ENCODE assay signal across 25 mouse cellular contexts in the genomic region with DNA sequence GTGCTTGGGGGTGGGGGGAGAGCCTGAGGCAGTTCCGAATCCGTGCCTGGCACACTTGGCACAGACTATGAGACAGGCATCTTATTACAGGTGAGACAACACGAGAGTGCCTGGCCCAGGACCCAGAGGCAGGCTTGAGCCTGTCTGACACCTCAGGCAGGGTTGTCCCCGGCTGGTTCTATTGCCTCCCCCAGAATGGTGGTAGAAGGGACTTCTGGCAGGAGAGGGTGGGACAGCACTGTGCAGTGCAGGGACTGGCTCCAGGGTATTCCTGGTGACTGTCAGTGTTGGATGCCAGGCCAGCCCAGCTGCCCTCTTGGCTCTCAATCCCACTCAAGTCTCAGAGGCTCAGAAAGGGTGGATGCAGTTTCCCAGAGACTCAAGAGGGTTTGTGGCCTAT. TPM values are rescaled to one million over a fixed set of nuclear protein-coding genes. Genes with fewer than 3 reads are reported as not detected.
DNase-seq lines count a peak whose midpoint lies in the region; ATAC-seq and TF ChIP-seq lines count a peak whose summit lies in the region.
"Had no signal": no experiment of that assay in that cellular context is flagged by ENCODE, and none has a peak within 500 bp of the region (broad histone marks: within the 10 kb centered on the region; RNA-seq: fewer than 3 reads in every experiment).

No protein-coding gene starts in this region.

- H3K27me3 ChIP-seq in hindbrain, postnatal 0 days (ENCODE audit: insufficient read depth, low read length): no peaks in the 10 kb centered on the region; the same call in 1 of the 2 replicates
- H3K27me3 ChIP-seq in hindbrain, embryonic 11.5 days (ENCODE audit: control insufficient read depth, insufficient read depth, low read length): peaks cover 12% of the 10 kb centered on the region
- H3K27me3 ChIP-seq in embryonic facial prominence, embryonic 15.5 days: peaks cover 25% of the 10 kb centered on the region
- H3K27me3 ChIP-seq in forebrain, embryonic 16.5 days (replicated peaks; ENCODE audit: control insufficient read depth, insufficient read depth, low read length): no peaks in the 10 kb centered on the region

- no peak for ATAC-seq in hindbrain, postnatal 0 days
- no peak for ATAC-seq in hindbrain, embryonic 11.5 days (ENCODE audit: low FRiP score)
- peak; percentile 27; the same call in 1 of the 2 replicates for ATAC-seq in embryonic facial prominence, embryonic 15.5 days (ENCODE audit: insufficient number of reproducible peaks, low FRiP score, low TSS enrichment, low read depth)
- ATAC-seq in forebrain, embryonic 16.5 days: peak; percentile 61
- ATAC-seq: activated CD4-positive, CD25-positive, alpha-beta regulatory T cell, adult 4 months; intestine, embryonic 16.5 days; Patski had no signal

- no peak for TF ChIP-seq CTCF in hindbrain, postnatal 0 days (IDR thresholded peaks at IDR 0.05; ENCODE audit: low read depth)

- peak; percentile 45 to 50 for DNase-seq in cerebellum, postnatal 25 days
- no peak for DNase-seq in cerebellum, adult 9-11 months
- DNase-seq in hindbrain, postnatal 0 days (ENCODE audit: low spot score): peak; percentile 44
- DNase-seq in hindbrain, embryonic 11.5 days (ENCODE audit: low spot score): no peak
- no peak for DNase-seq in lung, adult 18-20 months
- DNase-seq: adrenal gland, postnatal 14 days; cerebellum, adult 8-10 months; embryo, embryonic 11 days; gastrocnemius, postnatal 14 days; heart, adult 2 months; heart, postnatal 14 days had no signal

- H3K36me3 ChIP-seq in hindbrain, postnatal 0 days (ENCODE audit: insufficient read depth, low read length): no peaks in the 10 kb centered on the region
- no peaks in the 10 kb centered on the region for H3K36me3 ChIP-seq in hindbrain, embryonic 11.5 days (ENCODE audit: control insufficient read depth, insufficient read depth, low read length)
- no peaks in the 10 kb centered on the region for H3K36me3 ChIP-seq in embryonic facial prominence, embryonic 15.5 days
- H3K36me3 ChIP-seq in forebrain, embryonic 16.5 days (ENCODE audit: control insufficient read depth, insufficient read depth): no peaks in the 10 kb centered on the region
- H3K36me3 ChIP-seq: embryonic facial prominence, embryonic 12.5 days; heart, embryonic 15.5 days had no signal

- peaks cover 18% of the 10 kb centered on the region; the same call in 1 of the 2 replicates for H3K4me1 ChIP-seq in hindbrain, postnatal 0 days (ENCODE audit: insufficient read depth, low read length)
- no peaks in the 10 kb centered on the region for H3K4me1 ChIP-seq in hindbrain, embryonic 11.5 days (replicated peaks; ENCODE audit: control insufficient read depth, insufficient read depth, low read length)
- H3K4me1 ChIP-seq in embryonic facial prominence, embryonic 15.5 days: 0 out of 2 replicates have a peak, but pooled peaks cover 3% of the 10 kb centered on the region
- H3K4me1 ChIP-seq in forebrain, embryonic 16.5 days (replicated peaks; ENCODE audit: control insufficient read depth, insufficient read depth, low read length): peaks cover 43% of the 10 kb centered on the region
- H3K4me1 ChIP-seq: embryonic facial prominence, embryonic 12.5 days had no signal

- no peak overlapping the region for H3K4me3 ChIP-seq in hindbrain, postnatal 0 days (ENCODE audit: low read length)
- H3K4me3 ChIP-seq in hindbrain, embryonic 11.5 days (ENCODE audit: low read depth, low read length): no peak overlapping the region
- H3K4me3 ChIP-seq in embryonic facial prominence, embryonic 15.5 days (replicated peaks): no peak overlapping the region
- no peak overlapping the region for H3K4me3 ChIP-seq in forebrain, embryonic 16.5 days (replicated peaks; ENCODE audit: low read length)
- H3K4me3 ChIP-seq: embryonic facial prominence, embryonic 12.5 days; heart, adult 2 months; heart, embryonic 15.5 days had no signal

- no peaks in the 10 kb centered on the region for H3K9me3 ChIP-seq in hindbrain, postnatal 0 days (ENCODE audit: low read length)
- no peaks in the 10 kb centered on the region for H3K9me3 ChIP-seq in hindbrain, embryonic 11.5 days (ENCODE audit: control insufficient read depth, low read length)
- no peaks in the 10 kb centered on the region for H3K9me3 ChIP-seq in embryonic facial prominence, embryonic 15.5 days (replicated peaks)
- H3K9me3 ChIP-seq in forebrain, embryonic 16.5 days (ENCODE audit: control insufficient read depth, low read length): no peaks in the 10 kb centered on the region
- H3K9me3 ChIP-seq: embryonic facial prominence, embryonic 12.5 days; heart, embryonic 15.5 days had no signal

- no peak overlapping the region for H3K27ac ChIP-seq in hindbrain, postnatal 0 days
- H3K27ac ChIP-seq in hindbrain, embryonic 11.5 days (ENCODE audit: low read depth, low read length): no peak overlapping the region
- no peak overlapping the region for H3K27ac ChIP-seq in embryonic facial prominence, embryonic 15.5 days (replicated peaks)
- peak overlapping the region; percentile 53 for H3K27ac ChIP-seq in forebrain, embryonic 16.5 days (ENCODE audit: low read length)
- H3K27ac ChIP-seq: embryonic facial prominence, embryonic 12.5 days; heart, adult 2 months; heart, embryonic 15.5 days; hindbrain, embryonic 14.5 days had no signal

- 42% methylated on average over 4 of the region's 4 CpGs for WGBS in hindbrain, postnatal 0 days
- 82% methylated on average over 4 of the region's 4 CpGs for WGBS in hindbrain, embryonic 11.5 days
- WGBS in embryonic facial prominence, embryonic 15.5 days: 45% methylated on average over 4 of the region's 4 CpGs
- 43% methylated on average over 4 of the region's 4 CpGs for WGBS in forebrain, embryonic 16.5 days

- no peak overlapping the region for H3K9ac ChIP-seq in hindbrain, postnatal 0 days (replicated peaks; ENCODE audit: low read length)
- no peak overlapping the region for H3K9ac ChIP-seq in hindbrain, embryonic 11.5 days (ENCODE audit: low read depth, low read length)
- H3K9ac ChIP-seq in embryonic facial prominence, embryonic 15.5 days: no peak overlapping the region
- H3K9ac ChIP-seq in forebrain, embryonic 16.5 days (replicated peaks; ENCODE audit: low read depth, low read length): no peak overlapping the region; the same call in 1 of the 2 replicates
- H3K9ac ChIP-seq: embryonic facial prominence, embryonic 12.5 days; heart, embryonic 15.5 days; hindbrain, embryonic 14.5 days had no signal

- H3K4me2 ChIP-seq in hindbrain, postnatal 0 days (ENCODE audit: low read depth, low read length): no peak overlapping the region
- H3K4me2 ChIP-seq in hindbrain, embryonic 11.5 days (replicated peaks; ENCODE audit: low read depth, low read length): no peak overlapping the region
- H3K4me2 ChIP-seq in embryonic facial prominence, embryonic 15.5 days (replicated peaks): no peak overlapping the region
- no peak overlapping the region for H3K4me2 ChIP-seq in forebrain, embryonic 16.5 days (ENCODE audit: low read length)
- H3K4me2 ChIP-seq: embryonic facial prominence, embryonic 12.5 days; heart, embryonic 11.5 days; heart, embryonic 15.5 days; hindbrain, embryonic 14.5 days had no signal

RNA-seq across cellular contexts. Expression of a gene that starts 4.3 kb away (rescaled TPM):
- 31.4 and 48.3 TPM in 2 replicates for total RNA-seq in hindbrain, postnatal 0 days (2014; rRNA removed)
- polyA plus RNA-seq in hindbrain, postnatal 0 days (2015; fragmentation: Nextera tagmentation; extraction: Ambion mirVana): 13.5 and 14.2 TPM in 2 replicates
- polyA plus RNA-seq in hindbrain, embryonic 11.5 days (2014; fragmentation: Nextera tagmentation; extraction: Ambion mirVana): 4.2 and 4.8 TPM in 2 replicates
- polyA plus RNA-seq in embryonic facial prominence, embryonic 15.5 days (2015; fragmentation: Nextera tagmentation; extraction: Ambion mirVana): 7.7 and 9.1 TPM in 2 replicates
- 400 and 477 TPM in 2 replicates for polyA plus RNA-seq in forebrain, embryonic 16.5 days (2015; fragmentation: Nextera tagmentation; extraction: Ambion mirVana)
- total RNA-seq: adrenal gland, adult 18-20 months; adrenal gland, postnatal 14 days; common myeloid progenitor, adult 5-6 weeks; gastrocnemius, adult 18-20 months; gastrocnemius, postnatal 14 days; heart, adult 2 months; heart, postnatal 14 days; hematopoietic stem cell, adult 5-6 weeks had no signal
- polyA plus RNA-seq: activated CD4-positive, CD25-positive, alpha-beta regulatory T cell, adult 4 months; heart, adult 2 months; Patski had no signal

RNA-seq across cellular contexts. Expression of a gene that starts 50.1 kb away (rescaled TPM):
- 13.4 TPM in 2 replicates for total RNA-seq in hindbrain, postnatal 0 days (2014; rRNA removed)
- 3.2 and 3.3 TPM in 2 replicates for polyA plus RNA-seq in hindbrain, postnatal 0 days (2015; fragmentation: Nextera tagmentation; extraction: Ambion mirVana)
- 30.7 and 32.8 TPM in 2 replicates for polyA plus RNA-seq in hindbrain, embryonic 11.5 days (2014; fragmentation: Nextera tagmentation; extraction: Ambion mirVana)
- polyA plus RNA-seq in embryonic facial prominence, embryonic 15.5 days (2015; fragmentation: Nextera tagmentation; extraction: Ambion mirVana): 11.1 and 14.5 TPM in 2 replicates
- polyA plus RNA-seq in forebrain, embryonic 16.5 days (2015; fragmentation: Nextera tagmentation; extraction: Ambion mirVana): 21.9 and 23.6 TPM in 2 replicates
- total RNA-seq: CH12.LX; common myeloid progenitor, adult 5-6 weeks; hematopoietic stem cell, adult 5-6 weeks had no signal
- polyA plus RNA-seq: activated CD4-positive, CD25-positive, alpha-beta regulatory T cell, adult 4 months had no signal

Comparison
In these comparisons a context has a peak if more than half of its experiments do, and no peak if none do; other contexts are left out.
1. DNase-seq: peak in cerebellum, postnatal 25 days (2 of 2) and hindbrain, postnatal 0 days (single experiment); none in cerebellum, adult 9-11 months (single experiment), hindbrain, embryonic 11.5 days (single experiment) and lung, adult 18-20 months (0 of 2).
2. ATAC-seq: peak in embryonic facial prominence, embryonic 15.5 days (single experiment) and forebrain, embryonic 16.5 days (single experiment); none in hindbrain, postnatal 0 days (single experiment) and hindbrain, embryonic 11.5 days (single experiment).
3. RNA of a gene that starts 4.3 kb away (polyA plus RNA-seq): 400 to 477 TPM in forebrain, embryonic 16.5 days; 13.5 to 14.2 TPM in hindbrain, postnatal 0 days, 7.7 to 9.1 TPM in embryonic facial prominence, embryonic 15.5 days and 4.2 to 4.8 TPM in hindbrain, embryonic 11.5 days; every median in the first group is over 10 times any median in the second.